10 mouse cellular contexts compared by ENCODE assay signal in the genomic region with DNA sequence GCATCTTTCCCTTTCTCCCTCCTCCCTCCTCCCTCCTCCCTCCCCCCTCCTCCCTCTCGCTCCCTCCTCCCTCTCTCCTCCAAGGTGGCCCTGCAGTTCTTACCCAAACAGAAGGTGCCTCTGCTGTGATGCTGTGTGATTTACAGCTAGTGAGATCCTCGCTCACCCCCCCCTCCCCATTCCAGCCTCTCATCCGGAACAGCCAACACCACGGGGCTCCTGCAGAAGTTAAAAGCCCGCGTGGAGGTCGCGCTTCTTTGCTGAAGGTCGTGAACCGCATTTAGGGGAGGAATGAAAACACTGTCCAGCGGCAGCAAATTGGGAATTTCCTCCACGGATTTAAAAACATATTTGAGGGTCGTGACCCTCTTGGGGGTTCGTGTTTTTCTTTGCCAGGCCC.
A peak's percentile ranks its signal among the peaks of the same experiment; 100 is the strongest.
DNase-seq lines count a peak whose midpoint lies in the region; ATAC-seq and TF ChIP-seq lines count a peak whose summit lies in the region.
"Had no signal": no experiment of that assay in that cellular context is flagged by ENCODE, and none has a peak within 500 bp of the region (broad histone marks: within the 10 kb centered on the region; RNA-seq: fewer than 3 reads in every experiment).

No protein-coding gene starts in this region.

- no peak for TF ChIP-seq CTCF in kidney, postnatal 0 days (IDR thresholded peaks at IDR 0.05; ENCODE audit: low read depth)

- no peak overlapping the region for H3K4me3 ChIP-seq in kidney, postnatal 0 days (replicated peaks; ENCODE audit: low read depth, low read length)
- no peak overlapping the region for H3K4me3 ChIP-seq in intestine, embryonic 15.5 days (replicated peaks)
- no peak overlapping the region for H3K4me3 ChIP-seq in neural tube, embryonic 11.5 days (ENCODE audit: low read depth, low read length)
- H3K4me3 ChIP-seq: erythroblast, embryonic 14.5 days had no signal

- ATAC-seq in kidney, postnatal 0 days (replicated peaks; ENCODE audit: low FRiP score, low read depth) = no peak
- no peak for ATAC-seq in intestine, embryonic 15.5 days
- ATAC-seq in neural tube, embryonic 11.5 days (ENCODE audit: insufficient read depth, low FRiP score, low TSS enrichment) = no peak
- no peak for ATAC-seq in CD4-positive, CD25-positive, alpha-beta regulatory T cell, adult 4 months

- no peak overlapping the region for H3K9ac ChIP-seq in kidney, postnatal 0 days (ENCODE audit: low read depth, low read length)
- no peak overlapping the region for H3K9ac ChIP-seq in intestine, embryonic 15.5 days
- no peak overlapping the region for H3K9ac ChIP-seq in neural tube, embryonic 11.5 days (ENCODE audit: low read length)

- H3K9me3 ChIP-seq in kidney, postnatal 0 days (replicated peaks; ENCODE audit: low read length) = no peaks in the 10 kb centered on the region
- H3K9me3 ChIP-seq in intestine, embryonic 15.5 days = no peaks in the 10 kb centered on the region
- no peaks in the 10 kb centered on the region for H3K9me3 ChIP-seq in neural tube, embryonic 11.5 days (ENCODE audit: control insufficient read depth, low read length)

- peak; percentile 33 for DNase-seq in kidney, postnatal 0 days (ENCODE audit: low spot score)
- DNase-seq in kidney, adult 18-20 months = no peak
- peak; percentile 75 for DNase-seq in embryo, embryonic 11 days
- peak; percentile 49 for DNase-seq in neural tube, embryonic 11.5 days (ENCODE audit: low spot score)
- DNase-seq in gastrocnemius, adult 18-20 months (ENCODE audit: low spot score) = no peak
- DNase-seq in urinary bladder, adult 18-20 months (ENCODE audit: low spot score in 2 of 2) = no peak
- DNase-seq: lung, postnatal 36 days had no signal

- H3K27ac ChIP-seq in kidney, postnatal 0 days = no peak overlapping the region
- H3K27ac ChIP-seq in intestine, embryonic 15.5 days = 0 out of 2 replicates have a peak overlapping the region, but pooled peaks have one; percentile 3
- no peak overlapping the region for H3K27ac ChIP-seq in neural tube, embryonic 11.5 days (ENCODE audit: low read depth, low read length)

- H3K36me3 ChIP-seq in kidney, postnatal 0 days (ENCODE audit: insufficient read depth, low read length) = no peaks in the 10 kb centered on the region
- no peaks in the 10 kb centered on the region for H3K36me3 ChIP-seq in intestine, embryonic 15.5 days
- no peaks in the 10 kb centered on the region for H3K36me3 ChIP-seq in neural tube, embryonic 11.5 days (ENCODE audit: control insufficient read depth, insufficient read depth, low read length)

- H3K4me2 ChIP-seq in kidney, postnatal 0 days (ENCODE audit: low read length) = no peak overlapping the region
- H3K4me2 ChIP-seq in intestine, embryonic 15.5 days (replicated peaks) = peak overlapping the region; percentile 30; the same call in 1 of the 2 replicates
- H3K4me2 ChIP-seq in neural tube, embryonic 11.5 days (ENCODE audit: low read depth) = no peak overlapping the region

- H3K27me3 ChIP-seq in kidney, postnatal 0 days (ENCODE audit: insufficient read depth, low read length) = no peaks in the 10 kb centered on the region
- H3K27me3 ChIP-seq in intestine, embryonic 15.5 days (replicated peaks) = no peaks in the 10 kb centered on the region
- H3K27me3 ChIP-seq in neural tube, embryonic 11.5 days (ENCODE audit: control insufficient read depth, insufficient read depth, low read length) = no peaks in the 10 kb centered on the region

- H3K4me1 ChIP-seq in kidney, postnatal 0 days (replicated peaks; ENCODE audit: insufficient read depth, low read length) = peaks cover 4% of the 10 kb centered on the region; the same call in 1 of the 2 replicates
- peaks cover 4% of the 10 kb centered on the region; the same call in 1 of the 2 replicates for H3K4me1 ChIP-seq in intestine, embryonic 15.5 days (replicated peaks)
- H3K4me1 ChIP-seq in neural tube, embryonic 11.5 days (ENCODE audit: control insufficient read depth, insufficient read depth, low read length) = no peaks in the 10 kb centered on the region

- under 1% methylated on average over 13 of the region's 14 CpGs for WGBS in kidney, postnatal 0 days
- 5% methylated on average over 13 of the region's 14 CpGs for WGBS in intestine, embryonic 15.5 days
- WGBS in neural tube, embryonic 11.5 days = 5% methylated on average over 13 of the region's 14 CpGs

Comparison
In these comparisons a context has a peak if more than half of its experiments do, and no peak if none do; other contexts are left out.
1. DNase-seq: peak in kidney, postnatal 0 days (single experiment), embryo, embryonic 11 days (single experiment) and neural tube, embryonic 11.5 days (single experiment); none in kidney, adult 18-20 months (single experiment), gastrocnemius, adult 18-20 months (single experiment) and urinary bladder, adult 18-20 months (0 of 2).